Comparison of ENCODE assay signal across 8 mouse cellular contexts in the genomic region with DNA sequence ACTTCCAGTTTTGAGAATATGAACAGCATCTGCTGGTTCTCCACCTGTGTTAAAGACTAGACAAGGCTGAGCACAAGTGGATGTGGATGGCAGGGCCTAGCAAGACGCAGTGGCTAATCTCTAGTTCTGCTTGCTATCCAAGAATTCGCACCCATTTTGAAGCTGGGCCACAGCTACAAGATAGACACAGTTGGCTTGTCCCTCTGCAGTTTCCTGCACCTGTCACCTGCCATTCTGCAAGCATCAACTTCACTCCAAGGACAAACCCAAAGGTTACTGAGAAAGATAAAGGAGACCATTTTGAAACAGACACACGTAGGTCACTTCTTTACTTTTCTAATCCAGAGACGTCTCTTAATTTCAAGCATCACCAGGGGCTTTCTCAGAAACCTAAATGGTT. TPM values are rescaled to one million over a fixed set of nuclear protein-coding genes. Genes with fewer than 3 reads are reported as not detected.
DNase-seq lines count a peak whose midpoint lies in the region; ATAC-seq and TF ChIP-seq lines count a peak whose summit lies in the region.

No protein-coding gene starts in this region.

- H3K9ac ChIP-seq in heart, adult 2 months (ENCODE audit: low read depth, low read length): no peak overlapping the region
- peak overlapping the region; percentile 83 for H3K9ac ChIP-seq in forebrain, embryonic 12.5 days
- peak overlapping the region; percentile 84 for H3K9ac ChIP-seq in liver, embryonic 13.5 days

- H3K27ac ChIP-seq in heart, adult 2 months: peak overlapping the region; percentile 97
- peak overlapping the region; percentile 92; the same call in 1 of the 2 replicates for H3K27ac ChIP-seq in forebrain, embryonic 12.5 days
- H3K27ac ChIP-seq in liver, embryonic 13.5 days: peak overlapping the region; percentile 97
- H3K27ac ChIP-seq in thymus, adult 2 months (ENCODE audit: control insufficient read depth, insufficient read depth, low read length): no peak overlapping the region; the same call in 1 of the 2 replicates

- no peak for TF ChIP-seq EP300 in heart, adult 2 months (IDR thresholded peaks at IDR 0.05; ENCODE audit: insufficient read depth, low read depth, low read length)

- peak overlapping the region; percentile 98 for H3K4me3 ChIP-seq in heart, adult 2 months
- H3K4me3 ChIP-seq in forebrain, embryonic 12.5 days (replicated peaks): peak overlapping the region; percentile 76
- peak overlapping the region; percentile 88 for H3K4me3 ChIP-seq in liver, embryonic 13.5 days (replicated peaks)
- H3K4me3 ChIP-seq in thymus, adult 2 months (ENCODE audit: control insufficient read depth, insufficient read depth, low read length): no peak overlapping the region

- H3K9me3 ChIP-seq in forebrain, embryonic 12.5 days: no peaks in the 10 kb centered on the region
- no peaks in the 10 kb centered on the region for H3K9me3 ChIP-seq in liver, embryonic 13.5 days (replicated peaks)

- WGBS in heart, adult 2 months: 69% methylated on average over 4 of the region's 4 CpGs
- 68% methylated on average over 4 of the region's 4 CpGs for WGBS in forebrain, embryonic 12.5 days
- 51% methylated on average over 4 of the region's 4 CpGs for WGBS in liver, embryonic 13.5 days (ENCODE audit: insufficient replicate concordance)
- 88% methylated on average over 4 of the region's 4 CpGs for WGBS in thymus, adult 2 months

- H3K4me1 ChIP-seq in heart, adult 2 months (ENCODE audit: control insufficient read depth, insufficient read depth, low read length): peaks cover 20% of the 10 kb centered on the region
- peaks cover 19% of the 10 kb centered on the region for H3K4me1 ChIP-seq in forebrain, embryonic 12.5 days
- peaks cover 84% of the 10 kb centered on the region for H3K4me1 ChIP-seq in liver, embryonic 13.5 days (replicated peaks)
- H3K4me1 ChIP-seq in thymus, adult 2 months (replicated peaks; ENCODE audit: control insufficient read depth, insufficient read depth, low read length): peaks cover 15% of the 10 kb centered on the region

- ATAC-seq in forebrain, embryonic 12.5 days (ENCODE audit: low FRiP score): no peak
- no peak for ATAC-seq in liver, embryonic 13.5 days (ENCODE audit: low read depth)
- ATAC-seq in megakaryocyte-erythroid progenitor cell, adult 5-6 weeks (replicated peaks; ENCODE audit: low FRiP score, low TSS enrichment, poor library complexity, severe bottlenecking): no peak
- no peak for ATAC-seq in frontal cortex, adult (ENCODE audit: low TSS enrichment)

- H3K36me3 ChIP-seq in heart, adult 2 months (ENCODE audit: control insufficient read depth, insufficient read depth, low read length): peaks cover 10% of the 10 kb centered on the region
- peaks cover 25% of the 10 kb centered on the region for H3K36me3 ChIP-seq in forebrain, embryonic 12.5 days (replicated peaks)
- H3K36me3 ChIP-seq in liver, embryonic 13.5 days: peaks cover 32% of the 10 kb centered on the region
- peaks cover 21% of the 10 kb centered on the region for H3K36me3 ChIP-seq in thymus, adult 2 months (ENCODE audit: control insufficient read depth, insufficient read depth, low read length)

- TF ChIP-seq POLR2A in heart, adult 2 months (IDR thresholded peaks at IDR 0.05; ENCODE audit: insufficient read depth, low read depth, low read length): no peak
- TF ChIP-seq POLR2A in thymus, adult 2 months (IDR thresholded peaks at IDR 0.05; ENCODE audit: control insufficient read depth, extremely low read depth, insufficient read depth, low read length, poor library complexity): no peak

- no peak for DNase-seq in heart, adult 2 months
- no peak for DNase-seq in heart, postnatal 25 days (ENCODE audit: low spot score)
- peak; percentile 52 for DNase-seq in A20 (ENCODE audit: low read depth, low spot score)
- no peak for DNase-seq in liver, embryonic 13.5 days
- no peak for DNase-seq in thymus, adult 2 months

- 0 out of 2 replicates have a peak, but pooled peaks cover 1% of the 10 kb centered on the region for H3K79me2 ChIP-seq in heart, adult 2 months (replicated peaks; ENCODE audit: control insufficient read depth, insufficient read depth, low read length)

- peak overlapping the region; percentile 91 for H3K4me2 ChIP-seq in forebrain, embryonic 12.5 days
- peak overlapping the region; percentile 80 for H3K4me2 ChIP-seq in liver, embryonic 13.5 days

- intact Hi-C loops in heart, adult 2 months (cut with DNase I): no loop called here
- intact Hi-C loops in heart, postnatal 25 days (cut with DNase I): no loop called here

- no peak for TF ChIP-seq CTCF in heart, adult 2 months (IDR thresholded peaks at IDR 0.05)
- no peak for TF ChIP-seq CTCF in thymus, adult 2 months (IDR thresholded peaks at IDR 0.05; ENCODE audit: borderline replicate concordance, control insufficient read depth, extremely low read depth, insufficient read depth, low read length, poor library complexity)

- H3K27me3 ChIP-seq in heart, adult 2 months (ENCODE audit: control insufficient read depth, insufficient read depth, low read length): no peaks in the 10 kb centered on the region
- no peaks in the 10 kb centered on the region for H3K27me3 ChIP-seq in forebrain, embryonic 12.5 days
- no peaks in the 10 kb centered on the region for H3K27me3 ChIP-seq in liver, embryonic 13.5 days
- no peaks in the 10 kb centered on the region for H3K27me3 ChIP-seq in thymus, adult 2 months (ENCODE audit: control insufficient read depth, insufficient read depth, low read length)

RNA-seq across cellular contexts. Expression of a gene that starts 1.2 kb away (rescaled TPM):
- 1,000 to 10,000 TPM; 2,956 to 3,430 TPM for total RNA-seq in heart, adult 2 months (2021)
- polyA plus RNA-seq in heart, adult 2 months (2012; rRNA removed): 2,611 and 2,797 TPM in 2 replicates
- 1,000 to 10,000 TPM; 2,502 to 2,556 TPM for total RNA-seq in heart, postnatal 25 days (2021)
- polyA plus RNA-seq in forebrain, embryonic 12.5 days (2016; fragmentation: Nextera tagmentation; extraction: Ambion mirVana): 1,239 and 1,358 TPM in 2 replicates
- 5,062 and 5,153 TPM in 2 replicates for polyA plus RNA-seq in liver, embryonic 13.5 days (2015; fragmentation: Nextera tagmentation; extraction: Ambion mirVana)
- total RNA-seq in megakaryocyte-erythroid progenitor cell, adult 5-6 weeks (2014; fragmentation: Nextera tagmentation): 1,910 and 1,948 TPM in 2 replicates
- 775 and 886 TPM in 2 replicates for total RNA-seq in megakaryocyte-erythroid progenitor cell, adult 5-6 weeks (2017)
- 2,238 and 2,885 TPM in 2 replicates for polyA plus RNA-seq in thymus, adult 2 months (2012; rRNA removed)

RNA-seq across cellular contexts. Expression of a gene that starts 19.8 kb away (rescaled TPM):
- under 1 TPM; 0.10 to 0.11 TPM for total RNA-seq in heart, adult 2 months (2021)
- 0.45 and 0.47 TPM in 2 replicates for polyA plus RNA-seq in heart, adult 2 months (2012; rRNA removed)
- under 1 TPM in 1 of 2 experiments, not detected in 1; 0.10 TPM for total RNA-seq in heart, postnatal 25 days (2021)
- polyA plus RNA-seq in forebrain, embryonic 12.5 days (2016; fragmentation: Nextera tagmentation; extraction: Ambion mirVana): 1.1 and 1.4 TPM in 2 replicates
- polyA plus RNA-seq in liver, embryonic 13.5 days (2015; fragmentation: Nextera tagmentation; extraction: Ambion mirVana): 0.17 and 0.20 TPM in 2 replicates
- not detected in 2 replicates for total RNA-seq in megakaryocyte-erythroid progenitor cell, adult 5-6 weeks (2014; fragmentation: Nextera tagmentation)
- not detected in 2 replicates for total RNA-seq in megakaryocyte-erythroid progenitor cell, adult 5-6 weeks (2017)
- 0.31 and 0.33 TPM in 2 replicates for polyA plus RNA-seq in thymus, adult 2 months (2012; rRNA removed)

RNA-seq across cellular contexts. Expression of a gene that starts 19.8 kb away (rescaled TPM):
- total RNA-seq in heart, adult 2 months (2021): 1 to 10 TPM; 5.9 to 6.5 TPM
- polyA plus RNA-seq in heart, adult 2 months (2012; rRNA removed): 11.1 and 14.2 TPM in 2 replicates
- total RNA-seq in heart, postnatal 25 days (2021): 1 to 10 TPM; 8.9 to 9.3 TPM
- polyA plus RNA-seq in forebrain, embryonic 12.5 days (2016; fragmentation: Nextera tagmentation; extraction: Ambion mirVana): 19.0 and 22.7 TPM in 2 replicates
- polyA plus RNA-seq in liver, embryonic 13.5 days (2015; fragmentation: Nextera tagmentation; extraction: Ambion mirVana): 196 and 207 TPM in 2 replicates
- 16.1 and 23.6 TPM in 2 replicates for total RNA-seq in megakaryocyte-erythroid progenitor cell, adult 5-6 weeks (2014; fragmentation: Nextera tagmentation)
- 6.0 and 20.1 TPM in 2 replicates for total RNA-seq in megakaryocyte-erythroid progenitor cell, adult 5-6 weeks (2017)
- 12.8 and 15.7 TPM in 2 replicates for polyA plus RNA-seq in thymus, adult 2 months (2012; rRNA removed)

RNA-seq across cellular contexts. Expression of a gene that starts 59.7 kb away (rescaled TPM):
- total RNA-seq in heart, adult 2 months (2021): 10 to 100 TPM; 29.7 to 33.7 TPM
- polyA plus RNA-seq in heart, adult 2 months (2012; rRNA removed): 104 and 135 TPM in 2 replicates
- total RNA-seq in heart, postnatal 25 days (2021): 10 to 100 TPM; 35.9 to 36.0 TPM
- 5.6 and 7.4 TPM in 2 replicates for polyA plus RNA-seq in forebrain, embryonic 12.5 days (2016; fragmentation: Nextera tagmentation; extraction: Ambion mirVana)
- polyA plus RNA-seq in liver, embryonic 13.5 days (2015; fragmentation: Nextera tagmentation; extraction: Ambion mirVana): 5.3 and 7.3 TPM in 2 replicates
- total RNA-seq in megakaryocyte-erythroid progenitor cell, adult 5-6 weeks (2014; fragmentation: Nextera tagmentation): 22.8 and 23.9 TPM in 2 replicates
- 15.9 and 18.7 TPM in 2 replicates for total RNA-seq in megakaryocyte-erythroid progenitor cell, adult 5-6 weeks (2017)
- polyA plus RNA-seq in thymus, adult 2 months (2012; rRNA removed): 13.6 and 19.9 TPM in 2 replicates
